Mouse (Mus musculus) ES-Bruce4 (cell line): Measurements from ENCODE around the gene Nup210. TPM values are rescaled to one million over a fixed set of nuclear protein-coding genes. Genes with fewer than 3 reads are reported as not detected.

ENCODE experiments used
- H3K27ac ChIP-seq: 2 replicates; pipeline ENCODE4 v1.5.1; 2012; ENCODE audit warnings: low read length, inconsistent platforms; ENCODE audit not compliant: insufficient read depth
- H3K27me3 ChIP-seq: 2 replicates; pipeline ENCODE4 v1.6.1; 2012; ENCODE audit warnings: mild to moderate bottlenecking, low read length, inconsistent platforms; ENCODE audit not compliant: control insufficient read depth, poor library complexity, insufficient read depth, severe bottlenecking
- H3K36me3 ChIP-seq: 2 replicates; pipeline ENCODE4 v1.6.1; 2012; ENCODE audit warnings: inconsistent platforms, mild to moderate bottlenecking, low read length, moderate library complexity; ENCODE audit not compliant: control insufficient read depth, poor library complexity, insufficient read depth, severe bottlenecking
- H3K4me1 ChIP-seq: one replicate; pipeline ENCODE4 v1.8.1; 2011; ENCODE audit warnings: low read length; ENCODE audit not compliant: control insufficient read depth, insufficient read depth
- H3K4me3 ChIP-seq: 2 replicates; pipeline ENCODE4 v1.5.1; 2011; ENCODE audit warnings: low read depth, mild to moderate bottlenecking, low read length
- H3K9ac ChIP-seq: 2 replicates; pipeline ENCODE4 v1.6.1; 2012; ENCODE audit warnings: low read depth, mild to moderate bottlenecking, inconsistent platforms; ENCODE audit not compliant: poor library complexity, severe bottlenecking
- H3K9me3 ChIP-seq: replicated peaks from 2 replicates; pipeline ENCODE4 v1.6.1; 2012; ENCODE audit warnings: mild to moderate bottlenecking, low read length, inconsistent platforms; ENCODE audit not compliant: control insufficient read depth, poor library complexity, insufficient read depth, severe bottlenecking
- CTCF ChIP-seq: IDR thresholded peaks from one replicate; pipeline ENCODE4 v1.8.1; 2011; ENCODE audit warnings: low read depth, low read length
- EP300 ChIP-seq: IDR thresholded peaks from 2 replicates; pipeline ENCODE4 v1.6.1; 2011; ENCODE audit warnings: low read depth, low read length; ENCODE audit not compliant: insufficient read depth
- POLR2A ChIP-seq: IDR thresholded peaks from one replicate; pipeline ENCODE4 v1.8.1; 2011; ENCODE audit warnings: low read length; ENCODE audit not compliant: insufficient read depth
- polyA plus RNA-seq: library from polyadenylated mRNA; stranded (reverse); fragments of >200 nt; gene quantifications from 2 replicates; pipeline ENCODE4 v1.2.4, GENCODE M21; 2011; ENCODE audit warnings: low read depth; ENCODE audit not compliant: missing spikeins, insufficient read depth, insufficient read length

The Nup210 gene
- polyA plus RNA-seq, 1 experiment: 46.8 TPM

GRCm38 (mm10) chr6:90969341-90969871 is 147.2 kb downstream of the Nup210 start:
- no peak overlapping the region for H3K27ac ChIP-seq
- TF ChIP-seq EP300: no peak
- TF ChIP-seq POLR2A: no peak
- TF ChIP-seq CTCF: no peak

More at GRCm38 (mm10) chr6:90969341-90969871, 147.2 kb downstream of the Nup210 start:
- no peaks in the 10 kb centered on the region; the same call in 1 of the 2 replicates for H3K27me3 ChIP-seq
- H3K9ac ChIP-seq: no peak overlapping the region
- no peaks in the 10 kb centered on the region for H3K9me3 ChIP-seq
- no peaks in the 10 kb centered on the region for H3K4me1 ChIP-seq
- H3K4me3 ChIP-seq: no peak overlapping the region
- H3K36me3 ChIP-seq: no peaks in the 10 kb centered on the region

Other genes with a start within 250 kb of the Nup210 start
- 41.7 and 52.6 TPM in 2 replicates for gene Iqsec1, start 128.1 kb downstream of the Nup210 start, polyA plus RNA-seq
- 6.1 and 7.1 TPM in 2 replicates for gene Hdac11, start 39.8 kb upstream of the Nup210 start, polyA plus RNA-seq
- gene Fbln2, start 95.6 kb upstream of the Nup210 start, polyA plus RNA-seq: 21.3 and 23.3 TPM in 2 replicates